13 mouse cellular contexts compared by ENCODE assay signal in genomic region chr11:3487952-3488570, GRCm38 (mm10). TPM values are rescaled to one million over a fixed set of nuclear protein-coding genes. Genes with fewer than 3 reads are reported as not detected.
DNase-seq lines count a peak whose midpoint lies in the region; ATAC-seq and TF ChIP-seq lines count a peak whose summit lies in the region.
"Had no signal": no experiment of that assay in that cellular context is flagged by ENCODE, and none has a peak within 500 bp of the region (broad histone marks: within the 10 kb centered on the region; RNA-seq: fewer than 3 reads in every experiment).

Gene Pla2g3, plus strand, starts transcription at chr11:3488284.

- DNase-seq in heart, postnatal 0 days (ENCODE audit: low spot score), result no peak
- DNase-seq in heart, adult 18-20 months, result no peak
- DNase-seq in lung, embryonic 14.5 days, result peak; percentile 12
- DNase-seq in lung, adult 2 months, result no peak
- peak; percentile 35 for DNase-seq in embryo, embryonic 10.5 days (ENCODE audit: low spot score)
- peak; percentile 52 for DNase-seq in mesoderm, embryonic 11.5 days (ENCODE audit: low read depth, low spot score)
- no peak for DNase-seq in heart, postnatal 14 days
- DNase-seq in heart, adult 8-10 months (ENCODE audit: low spot score), result no peak
- DNase-seq: adrenal gland, postnatal 36 days; lung, postnatal 36 days had no signal

- TF ChIP-seq POLR2A in lung, adult 2 months (IDR thresholded peaks at IDR 0.05; ENCODE audit: borderline replicate concordance, extremely low read depth, low read depth, low read length), result no peak

- no peak within 1 kb of the TSS for H3K4me2 ChIP-seq in heart, postnatal 0 days (ENCODE audit: low read depth, low read length)
- no peak within 1 kb of the TSS for H3K4me2 ChIP-seq in lung, embryonic 14.5 days
- H3K4me2 ChIP-seq: limb, embryonic 12.5 days had no signal

- H3K9ac ChIP-seq in heart, postnatal 0 days (replicated peaks; ENCODE audit: low read depth, low read length), result no peak within 1 kb of the TSS
- H3K9ac ChIP-seq in lung, embryonic 14.5 days, result no peak within 1 kb of the TSS
- H3K9ac ChIP-seq: limb, embryonic 12.5 days had no signal

- no peaks in the 10 kb centered on the region for H3K4me1 ChIP-seq in heart, postnatal 0 days (ENCODE audit: control insufficient read depth, insufficient read depth)
- no peaks in the 10 kb centered on the region; the same call in 1 of the 2 replicates for H3K4me1 ChIP-seq in lung, embryonic 14.5 days (ENCODE audit: insufficient read depth)
- no peaks in the 10 kb centered on the region for H3K4me1 ChIP-seq in lung, adult 2 months (ENCODE audit: control insufficient read depth, insufficient read depth, low read length)

- intact Hi-C loops in heart, postnatal 14 days (cut with DNase I), result no loop called here

- ATAC-seq in heart, postnatal 0 days (ENCODE audit: insufficient read depth, low read depth), result peak; percentile 24; the same call in 1 of the 2 replicates
- no peak; the same call in 1 of the 2 replicates for ATAC-seq in lung, embryonic 14.5 days (ENCODE audit: insufficient read depth)
- ATAC-seq: intestine, embryonic 16.5 days had no signal

- no peak within 1 kb of the TSS for H3K4me3 ChIP-seq in heart, postnatal 0 days (ENCODE audit: low read depth, low read length)
- H3K4me3 ChIP-seq in lung, embryonic 14.5 days (ENCODE audit: low read depth, low read length), result no peak within 1 kb of the TSS
- no peak within 1 kb of the TSS for H3K4me3 ChIP-seq in lung, adult 2 months (replicated peaks; ENCODE audit: extremely low read depth, low read depth, low read length)
- H3K4me3 ChIP-seq: heart, embryonic 10.5 days; limb, embryonic 12.5 days had no signal

- no peak for TF ChIP-seq CTCF in heart, postnatal 0 days (IDR thresholded peaks at IDR 0.05; ENCODE audit: low read depth)
- no peak for TF ChIP-seq CTCF in lung, embryonic 14.5 days (IDR thresholded peaks at IDR 0.05; ENCODE audit: low read depth)
- TF ChIP-seq CTCF in lung, adult 2 months (IDR thresholded peaks at IDR 0.05; ENCODE audit: insufficient read depth, low read length), result no peak

- no peak within 1 kb of the TSS for H3K27ac ChIP-seq in heart, postnatal 0 days (ENCODE audit: low read depth)
- no peak within 1 kb of the TSS for H3K27ac ChIP-seq in lung, embryonic 14.5 days (ENCODE audit: low read depth)
- H3K27ac ChIP-seq: heart, embryonic 10.5 days; limb, embryonic 12.5 days had no signal

- TF ChIP-seq EP300 in heart, postnatal 0 days (IDR thresholded peaks at IDR 0.05; ENCODE audit: low read depth), result no peak

- no peaks in the 10 kb centered on the region for H3K9me3 ChIP-seq in heart, postnatal 0 days (replicated peaks; ENCODE audit: control insufficient read depth, low read length)
- no peaks in the 10 kb centered on the region for H3K9me3 ChIP-seq in lung, embryonic 14.5 days (ENCODE audit: low read depth, low read length)
- H3K9me3 ChIP-seq: heart, embryonic 10.5 days; limb, embryonic 12.5 days had no signal

- H3K36me3 ChIP-seq in heart, postnatal 0 days (replicated peaks; ENCODE audit: control insufficient read depth, insufficient read depth, low read length), result no peaks in the 10 kb centered on the region
- no peaks in the 10 kb centered on the region for H3K36me3 ChIP-seq in lung, embryonic 14.5 days (ENCODE audit: insufficient read depth)
- H3K36me3 ChIP-seq: heart, embryonic 10.5 days; limb, embryonic 12.5 days had no signal

- no peaks in the 10 kb centered on the region for H3K27me3 ChIP-seq in heart, postnatal 0 days (ENCODE audit: control insufficient read depth, insufficient read depth, low read length)
- H3K27me3 ChIP-seq in lung, embryonic 14.5 days (ENCODE audit: insufficient read depth, low read length), result no peaks in the 10 kb centered on the region
- H3K27me3 ChIP-seq: limb, embryonic 12.5 days had no signal

- WGBS in heart, postnatal 0 days, result 25% methylated on average over 11 of the region's 11 CpGs
- 15% methylated on average over 11 of the region's 11 CpGs for WGBS in lung, embryonic 14.5 days
- 28% methylated on average over 11 of the region's 11 CpGs for WGBS in lung, adult 2 months

RNA-seq across cellular contexts. Expression of gene Pla2g3, which starts in this region (rescaled TPM):
- total RNA-seq in heart, postnatal 0 days (2014; rRNA removed; ENCODE audit: low replicate concordance), result 0.08 and 0.19 TPM in 2 replicates
- polyA plus RNA-seq in heart, postnatal 0 days (2015; fragmentation: Nextera tagmentation; extraction: Ambion mirVana), result 0.10 and 0.11 TPM in 2 replicates
- total RNA-seq in heart, adult 18-20 months (2021), result under 1 TPM; 0.10 to 0.13 TPM
- 0.46 and 0.47 TPM in 2 replicates for polyA plus RNA-seq in lung, embryonic 14.5 days (2014; fragmentation: Nextera tagmentation; extraction: Ambion mirVana)
- 0.50 and 3.1 TPM in 2 replicates for polyA plus RNA-seq in lung, adult 2 months (2012; rRNA removed)
- total RNA-seq in heart, postnatal 14 days (2021), result under 1 TPM; 0.10 to 0.22 TPM
- under 1 TPM in 2 of 4 experiments, not detected in 2; 0.14 to 0.16 TPM for total RNA-seq in heart, adult 8-10 months (2022)

Comparison
In these comparisons a context has a peak if more than half of its experiments do, and no peak if none do; other contexts are left out.
1. Peak in ATAC-seq in heart, postnatal 0 days; RNA of the gene not detected or under 1 TPM.
2. Peak in DNase-seq in lung, embryonic 14.5 days; RNA of the gene not detected or under 1 TPM.
3. DNase-seq: peak in embryo, embryonic 10.5 days (single experiment) and mesoderm, embryonic 11.5 days (single experiment); none in heart, postnatal 0 days (single experiment), heart, adult 18-20 months (0 of 2), lung, adult 2 months (single experiment), heart, postnatal 14 days (0 of 2) and heart, adult 8-10 months (single experiment).